Mouse (Mus musculus): ENCODE measurements around the gene Plekhg6. TPM values are rescaled to one million over a fixed set of nuclear protein-coding genes. Genes with fewer than 3 reads are reported as not detected.

The Plekhg6 gene
- total RNA-seq, 4 experiments from 2014 or later: 0.06 to 0.09 TPM; not detected in 2

DNA sequence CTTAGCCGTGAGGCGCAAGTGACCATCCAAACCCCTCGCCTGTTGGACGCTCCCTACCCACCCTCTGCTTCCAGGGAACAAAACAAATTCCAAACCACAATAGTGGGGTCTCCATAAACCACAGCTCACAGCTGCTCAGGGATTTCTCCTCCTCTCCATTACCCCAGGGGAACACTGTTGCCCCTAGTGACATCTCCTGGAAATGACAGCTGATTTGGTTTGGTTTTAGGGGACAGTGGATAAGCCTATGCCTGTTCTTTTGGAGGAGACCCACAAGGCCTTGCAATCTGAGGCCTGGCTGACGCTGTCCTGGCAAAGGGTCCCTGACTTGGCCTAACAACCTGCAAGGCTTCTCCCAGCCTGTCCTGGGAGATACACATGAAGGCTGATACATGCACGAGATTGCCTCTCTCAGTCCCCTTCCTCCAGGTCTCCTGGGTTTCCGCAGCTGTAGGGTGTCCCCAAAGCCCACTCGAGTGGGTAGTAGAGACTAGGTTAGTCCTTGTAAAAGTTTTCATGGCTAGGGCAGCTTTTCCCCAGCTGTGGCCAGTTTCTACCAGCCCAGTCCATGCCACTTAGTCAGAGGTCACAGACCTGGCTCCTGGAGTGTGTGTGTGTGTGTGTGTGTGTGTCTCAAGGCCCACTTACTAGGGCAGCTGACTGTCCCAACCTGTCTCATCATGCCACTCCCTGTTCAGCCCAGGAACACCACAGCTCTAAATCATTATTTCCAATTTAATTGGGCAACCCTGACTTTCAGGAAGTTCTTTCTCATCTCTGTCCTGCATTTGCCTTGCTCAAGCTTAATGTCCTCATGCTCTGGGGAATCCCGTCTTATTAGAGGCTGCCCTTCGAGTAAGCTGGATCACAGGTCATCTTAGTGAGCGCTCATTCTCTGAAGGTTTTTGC lies 4.7 kb upstream of the Plekhg6 start:
- no peak for DNase-seq (ENCODE audit: low spot score)

DNA sequence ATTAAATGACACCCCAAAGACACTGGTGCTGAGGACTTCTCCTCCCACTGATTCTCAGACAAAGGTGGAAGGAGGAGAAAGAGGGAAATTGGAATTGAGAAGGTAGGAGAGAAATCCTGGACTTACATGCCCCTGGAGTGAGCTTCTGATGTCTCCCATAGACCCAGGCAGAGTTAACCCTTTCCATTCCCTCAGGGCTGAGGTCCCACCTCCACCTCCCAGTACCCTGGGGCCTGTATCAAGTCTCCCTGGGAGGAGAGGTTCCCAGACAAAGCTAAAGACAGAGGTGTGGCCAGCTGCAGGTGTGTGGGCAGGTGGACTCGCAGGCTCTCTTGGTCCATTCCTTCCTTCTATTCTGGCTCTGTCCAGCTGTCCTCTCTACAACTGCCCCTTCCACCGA lies 1.4 kb upstream of the Plekhg6 start:
- DNase-seq (ENCODE audit: low spot score): no peak

DNA sequence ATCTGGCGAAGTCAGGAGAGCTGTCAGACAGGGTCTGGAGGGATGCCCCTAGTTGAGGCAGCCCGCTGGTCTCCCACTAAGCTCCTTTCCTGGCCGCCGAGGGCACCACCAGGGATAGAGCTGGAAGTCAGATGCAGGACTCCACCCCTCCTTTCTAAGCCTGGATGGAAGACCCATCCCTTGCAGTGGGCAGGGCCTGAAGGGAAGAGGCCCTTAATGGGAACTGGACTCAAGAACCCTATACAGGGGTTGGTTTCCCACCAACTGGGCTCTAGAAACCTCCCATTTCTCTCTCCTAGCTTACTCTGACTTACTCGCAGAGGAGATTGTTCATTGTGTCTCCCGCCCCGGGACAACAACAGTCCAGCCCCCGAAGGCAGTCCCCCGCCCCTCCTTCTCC lies 812 bp downstream of the Plekhg6 start:
- DNase-seq (ENCODE audit: low spot score): no peak

DNA sequence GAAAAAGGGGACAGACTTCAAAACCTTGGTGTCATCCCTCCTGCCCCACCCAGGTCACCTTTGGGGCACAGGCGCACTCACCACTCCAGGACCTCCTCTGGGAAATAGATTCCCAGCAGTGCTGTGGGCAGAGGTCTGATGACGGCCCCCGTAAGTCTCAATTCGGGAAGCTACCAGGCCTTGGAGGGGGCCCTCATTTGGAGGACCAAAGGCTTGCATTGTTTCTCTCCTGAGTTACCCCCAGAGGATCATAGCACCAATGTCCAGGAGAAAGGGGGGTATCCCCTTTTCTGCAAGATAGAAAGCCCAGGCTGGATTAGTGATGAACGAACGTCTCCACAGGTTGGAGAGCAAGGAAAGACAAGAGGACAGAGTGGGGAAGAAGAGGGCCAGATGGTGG lies 2.0 kb downstream of the Plekhg6 start:
- DNase-seq (ENCODE audit: low spot score): no peak

DNA sequence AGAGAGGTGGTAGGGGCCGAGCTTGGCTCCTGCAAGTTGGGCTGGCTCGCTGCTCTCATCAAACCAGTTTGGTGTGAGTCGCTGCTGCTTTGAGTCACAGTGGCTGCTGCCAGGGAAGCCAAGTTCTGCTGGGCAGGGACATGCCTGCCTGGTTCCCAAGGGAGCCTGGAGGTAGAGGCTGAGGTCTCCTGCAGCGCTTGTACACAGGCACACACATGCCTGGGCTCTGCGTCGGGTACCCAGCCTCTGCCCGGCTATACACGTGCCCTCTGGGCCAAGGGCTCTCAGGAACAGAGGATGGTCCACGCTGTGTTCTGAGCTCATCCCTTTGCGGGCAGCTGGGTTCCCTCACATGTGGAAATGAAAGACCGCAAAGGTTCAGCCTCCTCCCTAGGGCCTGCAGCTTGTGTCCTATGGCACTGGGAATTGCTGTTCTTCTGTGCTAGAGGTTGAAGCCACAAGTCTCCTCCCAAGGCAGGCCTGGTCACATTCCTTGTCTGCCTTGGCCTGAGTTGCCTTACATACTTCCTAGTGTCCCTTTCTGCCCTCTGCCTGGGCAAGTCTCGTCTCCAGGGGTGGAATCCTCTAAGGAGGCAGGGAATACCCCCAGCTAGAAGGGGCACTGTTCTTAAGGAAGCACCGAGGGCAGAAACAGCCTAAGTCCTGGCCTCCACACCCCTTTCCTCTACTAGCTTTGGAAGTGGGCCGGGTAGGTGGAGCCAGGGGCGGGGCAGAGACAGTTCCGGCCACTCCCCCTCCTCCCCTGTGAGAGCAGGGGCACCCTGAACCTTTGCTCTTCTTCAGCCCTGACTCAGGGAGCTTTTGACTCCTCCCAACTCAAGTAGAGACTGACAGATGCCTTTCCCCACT lies 2.8 kb downstream of the Plekhg6 start:
- DNase-seq (ENCODE audit: low spot score): peak; percentile 59

DNA sequence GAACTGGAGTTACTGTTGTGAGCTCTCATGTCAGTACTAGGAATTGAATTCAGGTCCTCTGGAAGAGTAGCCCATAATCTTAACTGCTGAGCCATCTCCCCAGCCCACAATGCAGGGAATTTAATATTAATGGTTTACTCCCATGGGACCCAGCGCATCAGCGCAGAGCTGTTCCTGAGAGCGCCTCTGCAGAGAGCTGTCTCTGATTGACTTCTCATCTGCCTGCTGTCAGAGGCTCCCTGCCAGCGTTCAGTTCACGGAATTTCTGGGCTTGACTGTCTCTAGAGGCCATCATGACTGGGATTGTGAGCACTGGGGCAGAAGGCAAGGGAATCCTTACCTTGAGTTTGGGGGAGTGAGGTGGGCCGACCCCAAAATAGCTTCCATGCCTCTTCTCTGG lies 3.6 kb downstream of the Plekhg6 start:
- DNase-seq (ENCODE audit: low spot score): no peak

DNA sequence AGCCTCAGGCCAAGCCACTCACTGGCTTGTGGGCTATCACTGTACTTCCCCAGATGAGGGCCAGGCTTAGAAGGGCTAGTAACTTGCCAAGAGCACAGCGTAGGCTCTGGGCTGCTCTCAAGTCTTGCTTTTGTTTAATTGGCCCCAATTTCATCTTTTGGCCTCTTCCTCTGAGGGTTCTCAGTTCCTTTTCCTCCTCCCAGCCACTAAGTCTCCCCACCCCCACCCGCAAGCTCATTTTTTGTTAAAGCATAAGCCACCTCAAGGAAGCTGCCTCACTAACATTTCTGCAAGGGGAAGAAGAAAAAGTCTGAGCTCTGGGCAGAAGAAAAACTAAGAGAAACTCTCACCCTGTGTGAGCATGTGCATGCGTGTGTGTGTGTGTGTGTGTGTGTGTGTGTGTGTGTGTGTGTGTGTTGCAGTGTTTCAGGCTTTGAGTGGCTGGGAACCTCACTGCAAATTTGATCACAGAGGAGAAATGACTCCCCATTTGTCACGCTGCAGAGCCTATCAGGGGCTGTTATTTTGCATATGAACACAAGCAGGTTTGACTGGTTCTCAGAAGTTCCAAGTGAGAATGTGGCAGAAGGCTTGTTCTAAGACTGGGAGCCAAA lies 12.7 kb downstream of the Plekhg6 start:
- DNase-seq (ENCODE audit: low spot score): no peak

DNA sequence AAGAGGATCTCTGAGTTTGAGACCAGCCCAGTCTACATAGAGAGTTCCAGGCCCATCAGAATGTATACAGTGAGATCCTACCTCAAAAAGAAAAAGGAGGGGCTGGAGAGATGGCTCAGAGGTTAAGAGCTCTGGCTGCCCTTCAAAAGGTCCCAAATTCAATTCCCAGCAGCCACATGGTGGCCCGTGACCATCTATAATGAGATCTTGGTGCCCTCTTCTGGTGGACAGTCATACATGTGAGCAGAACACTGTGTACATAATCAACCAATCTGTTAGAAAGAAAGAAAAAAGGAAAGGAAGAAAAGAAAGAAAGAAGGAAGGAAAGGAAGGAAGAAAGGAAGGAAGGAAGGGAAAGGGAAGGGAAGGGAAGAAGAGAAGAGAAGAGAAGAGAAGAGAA lies 14.5 kb downstream of the Plekhg6 start:
- DNase-seq (ENCODE audit: low spot score): no peak

DNA sequence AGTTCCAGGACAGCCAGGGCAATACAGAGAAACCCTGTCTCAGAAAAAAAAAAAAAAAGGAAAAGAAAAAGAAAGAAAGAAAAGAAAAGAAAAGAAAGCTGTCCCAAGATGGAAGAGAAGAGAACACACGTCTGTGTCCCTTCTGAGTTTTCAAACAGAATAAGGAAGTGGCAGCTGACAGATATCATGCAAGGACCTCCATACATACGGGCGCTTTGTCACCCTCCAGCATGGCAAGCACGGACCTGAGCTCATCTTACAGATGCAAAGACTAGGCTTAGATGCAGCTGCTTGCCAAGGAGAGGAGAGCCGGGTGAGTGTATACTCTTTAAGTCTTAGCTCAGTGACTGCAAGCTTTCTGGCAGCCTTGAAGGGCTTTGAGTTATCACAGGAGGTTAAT lies 15.1 kb downstream of the Plekhg6 start:
- no peak for DNase-seq (ENCODE audit: low spot score)

DNA sequence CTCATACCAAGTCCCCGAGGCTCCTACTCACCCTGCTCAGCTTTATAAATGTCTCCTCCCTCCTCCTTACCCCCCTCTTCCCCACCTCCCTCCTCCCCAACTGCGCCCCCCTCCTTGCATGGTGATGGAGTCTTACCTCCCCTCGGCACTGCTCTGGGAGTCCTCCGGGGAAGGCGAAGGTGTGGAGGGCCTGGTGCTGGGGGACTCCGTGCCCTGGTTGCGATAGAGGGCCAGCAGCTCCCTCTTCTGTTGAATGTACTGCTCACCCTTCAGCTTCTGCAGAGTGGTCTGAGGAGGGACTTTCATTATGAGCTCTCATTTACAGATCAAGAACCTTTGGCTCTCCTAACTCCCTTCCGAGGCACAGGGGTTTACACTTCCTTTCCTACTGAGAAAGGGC lies 16.1 kb downstream of the Plekhg6 start:
- no peak for DNase-seq (ENCODE audit: low spot score)

DNA sequence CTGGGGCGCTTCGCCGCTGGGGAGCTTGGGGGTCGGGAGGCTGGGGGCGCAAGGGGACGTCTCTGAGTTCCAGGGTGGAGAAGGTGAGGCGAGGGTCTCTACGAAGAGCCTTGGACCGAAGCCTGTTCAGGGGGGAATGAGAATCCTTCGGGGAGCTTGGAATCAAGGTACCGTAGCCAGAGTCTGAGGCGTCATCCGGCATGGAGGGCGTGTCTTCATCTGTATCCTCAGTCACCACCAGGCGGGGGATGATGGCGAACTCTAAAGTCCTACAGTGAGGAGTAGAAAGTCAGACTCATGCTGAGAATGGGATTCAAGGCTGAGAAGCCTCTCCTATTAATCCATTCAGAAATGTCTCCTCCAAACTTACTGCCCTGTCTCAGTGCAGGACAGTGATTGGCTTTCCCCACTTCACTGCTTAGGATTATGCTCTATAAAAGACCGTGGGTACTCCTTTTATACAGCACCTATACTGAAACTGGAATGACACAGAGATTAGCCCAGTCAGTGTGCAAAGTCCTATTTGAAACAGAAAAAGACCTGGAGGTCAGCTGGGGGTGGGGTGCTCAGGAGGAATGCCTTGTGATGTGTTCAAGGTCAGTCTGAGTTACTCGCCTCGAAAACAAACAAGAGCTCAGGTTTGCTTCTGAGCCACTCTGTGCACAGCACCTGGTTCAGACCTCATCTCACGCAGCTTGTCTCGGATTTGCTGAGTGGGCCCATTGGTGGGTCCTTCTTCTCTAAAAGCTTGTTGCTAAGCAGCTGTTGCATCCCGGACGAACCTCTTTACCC lies 16.9 kb downstream of the Plekhg6 start:
- DNase-seq (ENCODE audit: low spot score): no peak

DNA sequence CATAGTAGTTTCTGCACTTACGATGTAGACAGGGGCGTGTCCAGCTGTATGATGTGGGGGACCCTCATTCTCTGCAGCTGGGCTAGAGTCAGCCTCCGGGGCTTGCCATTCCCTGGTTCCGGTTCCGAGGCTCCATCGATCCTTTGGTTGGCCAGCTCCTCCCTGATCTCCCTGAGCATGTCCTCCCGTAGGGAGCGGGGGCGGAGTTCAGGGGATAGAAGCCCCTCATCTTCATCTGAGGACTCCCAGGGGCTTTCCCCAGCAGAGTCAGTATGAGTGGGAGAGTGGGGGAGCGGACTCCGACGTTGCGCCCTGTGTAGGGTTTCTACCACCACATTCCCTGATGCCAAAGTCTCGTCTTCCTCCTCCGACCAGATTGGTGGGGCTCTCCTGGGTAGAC lies 17.6 kb downstream of the Plekhg6 start:
- DNase-seq (ENCODE audit: low spot score): no peak

DNA sequence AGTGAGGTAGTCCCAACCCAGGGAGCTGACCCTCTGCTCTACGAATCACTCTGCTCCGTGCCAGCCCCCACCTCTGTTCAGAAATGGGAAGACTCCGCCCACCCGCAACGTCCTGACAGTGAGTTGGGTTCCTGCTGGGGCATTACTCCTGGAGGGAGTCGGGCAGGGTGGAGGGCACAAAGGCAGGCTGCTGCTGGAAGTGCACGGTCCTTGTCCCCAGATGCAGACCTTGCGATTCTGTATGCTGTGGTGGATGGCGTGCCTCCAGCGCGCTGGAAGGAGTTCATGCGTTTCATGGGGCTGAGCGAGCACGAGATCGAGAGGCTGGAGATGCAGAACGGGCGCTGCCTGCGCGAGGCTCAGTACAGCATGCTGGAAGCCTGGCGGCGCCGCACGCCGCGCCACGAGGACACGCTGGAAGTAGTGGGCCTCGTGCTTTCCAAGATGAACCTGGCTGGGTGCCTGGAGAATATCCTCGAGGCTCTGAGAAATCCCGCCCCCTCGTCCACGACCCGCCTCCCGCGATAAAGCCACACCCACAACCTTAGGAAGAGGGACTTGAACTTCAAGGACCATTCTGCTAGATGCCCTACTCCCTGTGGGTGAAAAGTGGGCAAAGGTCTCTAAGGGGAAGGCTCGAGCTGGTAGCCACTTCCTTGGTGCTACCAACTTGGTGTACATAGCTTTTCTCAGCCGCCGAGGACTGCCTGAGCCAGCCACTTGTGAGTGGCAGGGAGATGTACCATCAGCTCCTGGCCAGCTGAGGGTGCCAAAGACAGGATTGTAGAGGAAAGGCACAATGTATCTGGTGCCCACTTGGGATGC lies 18.9 kb downstream of the Plekhg6 start:
- no peak for DNase-seq (ENCODE audit: low spot score)

DNA sequence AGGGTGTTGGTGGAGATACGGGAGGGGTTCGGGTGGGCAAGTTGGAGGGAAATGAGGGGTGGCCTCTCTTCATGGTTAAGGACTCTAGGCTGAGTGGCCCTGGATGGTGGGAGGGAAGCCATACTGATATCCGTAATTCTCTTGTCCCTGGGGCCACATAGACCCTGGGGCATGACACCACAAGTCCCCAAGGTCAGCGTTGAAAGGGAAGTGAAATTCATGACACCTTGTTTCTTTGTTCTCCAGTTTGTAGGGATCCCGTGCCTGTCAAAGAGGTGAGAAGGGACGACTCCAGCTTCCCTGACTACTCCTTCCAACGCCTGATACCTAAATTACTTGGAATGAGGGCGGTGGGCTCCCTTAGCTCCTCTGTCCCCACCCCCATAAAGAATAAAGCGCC lies 19.7 kb downstream of the Plekhg6 start:
- DNase-seq (ENCODE audit: low spot score): no peak

DNA sequence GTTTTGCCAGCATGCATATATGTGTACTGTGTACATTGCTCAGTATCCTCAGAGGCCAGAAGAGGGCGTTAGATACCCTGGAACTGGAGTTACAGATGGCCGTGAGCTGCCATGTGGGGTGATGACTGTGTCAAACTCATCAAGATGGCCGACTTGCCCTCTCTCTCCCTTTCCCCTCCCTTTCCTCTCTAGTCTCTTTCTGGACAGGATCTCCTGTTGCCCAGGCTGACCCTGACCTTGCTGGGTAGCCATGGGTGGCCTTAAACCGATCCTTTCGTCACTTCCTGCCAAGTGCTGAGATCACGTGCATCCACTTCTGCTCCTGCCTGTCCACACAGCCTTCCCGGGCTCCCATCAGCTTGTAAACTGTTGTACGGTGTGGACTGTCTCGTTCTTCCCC lies 20.6 kb downstream of the Plekhg6 start:
- DNase-seq (ENCODE audit: low spot score): no peak

DNA sequence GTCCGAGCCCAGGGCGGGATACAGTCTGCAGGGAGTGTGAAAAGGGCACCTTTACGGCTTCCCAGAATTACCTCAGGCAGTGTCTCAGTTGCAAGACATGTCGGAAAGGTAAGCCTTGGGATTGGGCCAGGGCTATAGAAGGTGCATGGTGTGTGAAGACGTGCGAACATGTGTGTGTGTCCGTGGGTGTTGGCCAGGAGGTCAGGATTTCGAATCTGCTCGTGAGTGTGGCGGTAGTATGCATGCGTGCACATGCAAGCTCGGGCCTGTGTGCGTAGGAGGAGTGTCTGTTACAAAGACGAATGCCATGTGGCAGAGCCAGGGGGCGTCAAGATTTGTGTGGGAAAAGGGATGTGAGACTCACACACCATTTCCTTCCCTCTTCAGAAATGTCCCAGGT lies 23.3 kb downstream of the Plekhg6 start:
- no peak for DNase-seq (ENCODE audit: low spot score)

DNA sequence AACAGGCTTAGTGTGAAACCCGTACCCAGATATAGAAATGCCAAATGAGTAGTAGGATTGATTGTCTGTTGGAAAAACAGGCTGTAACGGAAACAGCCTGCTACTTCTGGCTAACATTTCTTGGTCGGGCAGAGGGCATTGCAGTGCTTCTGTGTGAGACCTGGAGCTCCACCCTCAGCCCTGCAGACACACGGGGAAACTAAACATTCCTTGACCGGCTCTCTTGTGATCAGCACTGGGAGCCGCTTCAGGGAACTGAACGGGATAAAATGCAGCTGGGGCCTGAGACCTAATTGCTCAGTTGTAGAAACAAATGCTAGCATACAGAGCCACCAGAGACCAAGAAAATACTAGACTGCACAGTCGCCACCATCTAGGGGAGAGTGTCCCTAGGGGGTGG lies 24.3 kb downstream of the Plekhg6 start:
- DNase-seq (ENCODE audit: low spot score): no peak

DNA sequence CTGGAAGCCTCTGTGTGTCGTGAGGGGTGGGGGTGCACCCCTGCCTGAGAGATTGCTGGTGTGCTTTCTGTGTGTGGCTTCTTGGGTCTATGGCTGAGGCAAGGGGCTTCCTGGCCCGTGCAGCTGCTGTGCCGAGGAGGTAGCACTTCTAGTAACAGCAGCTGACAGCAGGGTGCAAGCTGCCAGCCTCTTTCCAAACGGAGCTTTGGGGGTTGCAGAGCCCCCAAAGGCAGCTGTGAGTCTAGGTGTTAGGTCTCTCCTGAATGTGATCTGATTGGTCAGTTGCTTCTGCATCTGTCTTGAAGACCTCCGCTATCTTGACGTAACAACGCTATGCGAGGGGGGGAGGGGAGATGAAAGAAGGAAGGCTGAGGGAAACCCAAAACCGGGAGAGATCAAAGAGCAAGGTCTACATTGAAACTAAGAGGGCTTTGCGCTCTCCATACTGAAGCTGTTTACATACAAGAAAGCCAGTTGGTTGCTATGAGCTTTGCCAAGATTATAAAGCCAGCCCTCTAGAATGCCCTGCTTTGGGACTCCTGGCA lies 25.3 kb downstream of the Plekhg6 start:
- DNase-seq (ENCODE audit: low spot score): no peak

DNA sequence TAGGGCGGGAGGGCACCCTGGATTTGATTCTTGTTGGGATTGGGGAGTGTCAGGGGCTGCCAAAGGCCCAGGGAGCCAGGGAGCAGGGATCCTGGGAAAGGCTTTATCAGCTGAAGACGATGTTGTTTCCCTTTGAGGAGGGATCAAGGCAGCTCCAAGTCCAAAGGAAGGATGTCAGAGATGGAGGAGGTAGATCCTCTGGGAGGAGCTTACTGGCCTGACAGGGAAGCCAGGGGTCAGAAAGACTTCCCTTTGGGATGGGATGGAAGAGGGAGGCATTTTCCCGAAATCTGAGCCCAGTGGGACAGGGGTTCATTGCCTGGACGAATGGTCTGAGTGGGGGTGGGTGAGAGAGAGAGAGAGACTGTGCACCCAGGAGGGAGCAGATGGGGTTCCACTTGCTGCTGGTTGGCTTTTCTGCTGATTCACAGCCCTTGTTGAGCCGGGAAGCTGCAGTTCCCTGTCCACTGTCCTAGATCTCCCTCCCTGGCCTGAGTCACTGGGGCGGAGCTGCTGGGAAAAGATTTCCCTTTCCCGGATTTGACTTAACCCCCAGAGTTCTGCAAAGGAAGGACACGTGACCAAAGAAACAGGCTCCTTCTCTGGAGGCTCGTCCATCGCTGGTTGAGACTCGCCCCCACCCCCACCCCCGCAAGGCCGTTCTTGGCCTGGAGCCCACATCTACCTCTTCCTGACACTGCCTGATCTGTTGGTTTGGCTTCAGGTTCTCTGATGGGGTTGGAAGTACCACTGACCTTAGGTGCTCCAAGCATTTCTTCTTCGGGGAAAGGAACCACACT lies 26.0 kb downstream of the Plekhg6 start:
- peak; percentile 93 for DNase-seq (ENCODE audit: low spot score)

DNA sequence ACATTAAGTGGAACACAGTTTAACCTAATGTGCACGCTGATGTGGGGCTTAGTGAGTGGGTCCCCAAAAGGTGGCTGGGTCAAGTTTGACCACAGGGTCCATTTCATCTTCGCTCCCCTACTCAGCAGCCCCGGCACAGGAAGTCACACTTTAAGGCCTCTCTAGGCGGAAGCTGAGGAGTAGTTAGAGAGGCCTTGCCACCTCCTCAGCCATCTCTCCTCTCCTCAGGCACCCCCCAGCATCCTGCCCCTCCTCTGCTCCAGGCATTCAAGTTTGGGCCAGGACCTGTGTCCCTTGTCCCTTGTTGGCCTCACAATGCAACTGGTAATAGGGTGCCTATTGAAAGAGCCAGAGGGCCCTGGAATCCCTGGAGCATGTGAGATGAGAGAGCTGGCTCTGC lies 26.9 kb downstream of the Plekhg6 start:
- DNase-seq (ENCODE audit: low spot score): no peak

Data from heart, adult 8-10 months (tissue).